Mouse (Mus musculus) brain, adult 2 months (tissue): ENCODE results near the gene Myo1h.
A peak's percentile ranks its signal among the peaks of the same experiment; 100 is the strongest.

ENCODE experiments used
- DNase-seq: peaks from one replicate; pipeline ENCODE4 v3.0.0; 2011; ENCODE audit warnings: low read depth, low spot score

Myo1h gene

DNA sequence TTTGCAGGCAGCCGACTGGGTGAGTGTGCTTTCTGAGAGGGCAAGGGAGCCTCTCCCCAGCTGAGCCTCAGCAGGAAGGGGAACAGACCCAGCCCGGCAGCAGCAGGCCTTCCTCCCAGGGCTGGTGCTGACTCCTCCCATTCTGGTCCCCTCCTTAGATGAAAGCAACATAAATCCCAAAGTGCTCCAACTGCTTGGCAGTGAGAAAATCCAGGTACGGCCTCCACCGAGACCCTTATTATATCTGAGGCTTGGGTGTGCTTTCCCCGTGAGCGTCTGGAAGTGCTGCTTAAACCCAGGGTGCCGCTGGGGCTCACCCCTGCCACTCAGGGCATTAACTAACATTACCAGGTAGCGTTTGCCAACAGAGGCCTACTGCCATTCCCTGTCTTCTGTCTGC lies 70.6 kb downstream of the Myo1h start:
- no peak for DNase-seq

DNA sequence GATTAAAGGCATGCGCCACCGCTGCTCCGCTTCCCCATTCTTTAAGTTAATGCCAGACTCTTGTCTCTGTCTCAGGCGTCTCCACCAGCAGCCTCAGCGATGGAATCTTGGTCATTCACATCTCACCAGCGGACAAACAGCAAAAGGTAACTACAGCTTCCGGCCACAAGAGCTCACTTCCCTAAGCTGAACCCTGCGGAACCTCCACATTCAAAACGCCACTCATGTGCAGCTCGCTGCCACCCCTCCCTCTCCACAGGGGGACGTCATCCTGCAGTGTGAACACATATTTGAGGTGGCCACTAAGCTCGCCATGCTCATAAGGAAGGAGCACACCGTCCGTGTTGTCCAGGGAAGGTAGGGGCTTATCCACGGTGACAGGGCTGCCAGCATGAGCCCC lies 72.0 kb downstream of the Myo1h start:
- DNase-seq = no peak

DNA sequence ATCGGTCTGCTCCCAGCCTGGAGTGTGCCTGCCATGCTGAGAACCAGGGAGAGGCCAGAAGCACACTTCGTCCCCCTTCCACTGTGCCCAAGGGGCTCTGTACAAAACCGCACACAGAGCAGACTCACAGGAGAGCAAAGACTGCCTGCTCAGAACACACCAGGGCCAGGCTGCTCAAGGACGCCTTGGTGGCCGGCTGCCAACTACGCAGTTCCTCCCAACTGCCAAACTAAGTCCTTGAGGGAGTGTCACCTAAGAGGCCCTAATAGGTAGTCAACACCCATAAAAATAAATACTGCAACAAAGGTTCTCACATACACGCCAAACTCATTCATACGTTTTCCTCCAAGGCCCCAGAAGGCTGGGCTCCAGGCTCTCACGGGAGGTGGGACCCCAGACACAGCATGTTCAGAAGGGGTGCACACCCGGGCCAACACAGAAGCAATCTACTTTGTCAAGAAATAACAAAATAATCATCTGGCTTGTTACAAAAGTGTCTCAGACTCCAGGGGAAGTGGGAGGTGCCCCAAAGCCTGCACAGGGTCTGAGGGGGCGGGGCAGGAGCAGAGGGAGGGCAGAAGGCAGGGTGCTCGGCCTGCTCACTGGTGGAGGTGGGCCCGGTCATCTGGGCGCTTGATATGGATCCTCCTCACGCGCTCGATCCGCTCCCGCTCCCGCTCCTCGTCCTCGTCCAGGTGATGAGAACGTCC lies 76.2 kb downstream of the Myo1h start:
- DNase-seq = no peak

DNA sequence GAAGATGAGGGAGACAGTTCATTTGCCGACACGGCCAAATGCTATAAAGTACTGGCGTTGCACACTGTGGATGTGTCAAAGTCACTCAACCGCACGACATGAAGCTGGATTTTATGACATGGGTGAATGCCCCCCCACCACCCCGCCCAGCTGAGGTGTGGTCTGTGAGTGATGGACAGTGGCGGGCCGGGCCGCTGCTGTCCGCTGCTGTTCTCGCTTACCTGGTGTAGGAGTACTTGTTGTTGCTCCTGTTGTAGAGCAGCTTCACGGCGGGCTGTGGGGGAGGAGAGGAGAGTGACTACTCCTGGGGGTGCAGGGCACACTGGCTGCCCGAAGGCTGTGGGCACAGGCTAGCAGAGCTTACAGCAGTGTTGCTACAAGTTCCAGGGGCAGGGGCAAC lies 79.2 kb downstream of the Myo1h start:
- no peak for DNase-seq

DNA sequence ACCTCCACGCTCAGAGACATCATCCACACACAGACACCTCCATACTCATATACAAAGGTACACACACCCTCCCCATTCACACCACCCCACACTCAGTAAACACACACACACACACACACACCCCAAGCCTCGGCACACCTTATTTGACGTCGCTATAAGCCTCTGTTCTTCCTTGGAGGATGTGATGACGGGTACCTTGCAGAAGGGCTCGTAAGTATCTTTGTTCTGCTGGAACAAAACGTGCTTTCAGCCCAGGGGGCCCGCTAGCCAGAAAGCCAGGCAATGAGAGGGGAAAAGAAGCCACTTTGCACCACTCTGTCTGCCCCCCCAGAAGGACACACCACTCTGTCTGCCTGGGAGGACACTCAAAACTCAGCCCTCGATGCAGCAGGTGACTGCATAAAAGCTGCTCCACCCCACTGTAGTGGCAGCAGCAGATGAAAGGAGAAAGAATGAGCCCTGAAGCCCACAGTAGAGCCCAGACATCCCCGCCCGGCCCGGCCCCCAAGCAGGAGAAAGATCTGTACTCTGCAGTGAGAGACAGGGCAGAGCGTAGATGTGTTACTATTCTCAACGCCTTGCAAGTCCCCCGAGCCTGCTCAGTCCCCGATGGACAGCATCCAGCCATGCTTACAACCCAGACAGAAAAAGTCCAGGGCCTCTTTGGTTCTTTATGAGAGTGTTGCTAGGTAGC lies 80.0 kb downstream of the Myo1h start:
- DNase-seq = no peak

DNA sequence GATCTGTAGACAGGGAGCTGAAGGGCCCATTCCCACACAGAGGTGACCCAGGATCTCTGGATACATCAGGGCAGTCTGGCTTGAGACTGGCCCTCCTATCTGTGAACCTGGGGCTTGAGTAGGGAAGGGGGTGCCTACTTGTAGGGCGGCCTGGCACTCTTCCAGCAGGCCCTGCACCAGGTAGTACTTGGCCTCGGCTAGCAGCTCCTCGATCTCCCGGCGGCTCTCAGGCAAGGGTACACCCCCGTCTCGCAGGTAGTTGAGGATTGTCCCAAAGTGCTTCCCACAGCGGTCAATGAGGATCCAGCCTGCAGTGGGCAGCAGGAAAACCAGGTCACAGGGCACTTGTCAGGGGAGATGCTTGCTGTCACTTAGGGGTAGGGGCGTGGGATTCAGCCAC lies 81.0 kb downstream of the Myo1h start:
- DNase-seq = no peak

DNA sequence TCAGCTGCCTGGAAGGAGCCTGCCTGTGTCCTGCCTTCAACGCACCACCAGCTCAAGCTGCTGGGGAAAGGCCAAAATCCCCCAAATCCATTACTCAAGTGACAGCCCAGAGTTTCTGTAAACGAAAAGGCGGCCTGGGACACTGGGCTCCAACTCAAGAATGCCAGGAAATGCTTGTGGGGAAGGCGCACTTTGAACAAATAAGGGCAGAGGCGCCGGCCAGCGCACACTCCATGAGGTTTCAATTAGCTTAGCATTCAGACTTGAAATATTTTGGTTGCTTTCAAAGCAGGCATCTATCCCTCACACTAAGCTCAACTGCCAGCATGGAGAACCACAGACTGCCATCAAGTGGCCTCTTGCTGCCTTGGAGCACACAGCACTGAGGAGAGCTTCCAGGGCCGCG lies 81.4 kb downstream of the Myo1h start:
- DNase-seq = no peak

DNA sequence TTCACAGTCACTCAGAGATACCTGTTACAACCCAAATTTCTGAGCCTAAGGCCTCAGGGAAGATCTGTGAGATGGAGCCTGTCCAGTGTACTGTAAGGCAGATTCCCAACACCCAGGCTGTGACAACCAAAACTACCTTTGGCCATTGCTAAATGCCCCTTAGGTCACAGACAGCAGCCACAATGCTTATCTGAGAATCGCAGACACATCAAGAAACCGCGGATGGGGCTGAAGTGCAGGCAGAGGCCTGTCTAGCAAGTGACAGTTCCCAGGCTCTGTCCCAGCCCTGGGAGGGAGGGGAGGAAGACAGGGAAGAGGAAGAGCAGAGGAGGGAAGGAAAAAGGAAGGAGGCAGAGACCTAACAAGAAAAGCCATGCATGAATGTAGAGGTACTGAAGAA lies 82.4 kb downstream of the Myo1h start:
- DNase-seq = no peak

DNA sequence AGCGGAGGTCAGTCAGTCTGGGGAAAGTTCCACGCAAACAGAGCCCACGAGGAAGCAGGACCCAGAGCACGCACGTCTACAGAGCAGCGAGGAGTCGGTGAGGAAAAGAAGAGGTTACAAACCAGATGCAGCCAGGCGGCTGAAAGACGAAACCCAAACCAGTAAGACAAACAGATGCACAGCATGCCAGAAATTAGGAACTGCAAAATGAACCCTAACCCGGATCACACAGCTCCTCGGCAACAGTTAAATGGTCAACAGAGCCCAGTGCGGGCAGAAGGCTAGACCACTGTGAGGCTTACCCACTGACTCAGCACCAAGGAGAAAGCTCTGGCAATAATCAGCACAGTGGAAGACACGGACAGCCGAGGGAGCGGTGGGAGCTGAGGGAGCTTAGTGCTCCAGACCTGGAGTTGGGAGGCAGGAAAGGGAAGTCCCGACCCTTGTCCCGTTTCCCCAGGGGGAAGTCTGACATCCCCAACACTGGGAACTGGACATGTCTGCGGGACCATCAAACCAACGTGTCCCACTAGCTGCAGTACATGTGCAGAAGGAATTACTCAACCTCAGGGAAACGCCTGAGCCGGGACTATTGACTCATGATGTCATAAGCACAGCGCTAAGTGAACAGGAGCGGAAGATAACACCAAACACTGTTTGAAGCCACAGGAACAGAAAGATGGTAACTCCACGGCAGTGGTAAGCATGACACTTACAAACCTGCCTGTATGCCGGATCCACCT lies 82.9 kb downstream of the Myo1h start:
- no peak for DNase-seq

DNA sequence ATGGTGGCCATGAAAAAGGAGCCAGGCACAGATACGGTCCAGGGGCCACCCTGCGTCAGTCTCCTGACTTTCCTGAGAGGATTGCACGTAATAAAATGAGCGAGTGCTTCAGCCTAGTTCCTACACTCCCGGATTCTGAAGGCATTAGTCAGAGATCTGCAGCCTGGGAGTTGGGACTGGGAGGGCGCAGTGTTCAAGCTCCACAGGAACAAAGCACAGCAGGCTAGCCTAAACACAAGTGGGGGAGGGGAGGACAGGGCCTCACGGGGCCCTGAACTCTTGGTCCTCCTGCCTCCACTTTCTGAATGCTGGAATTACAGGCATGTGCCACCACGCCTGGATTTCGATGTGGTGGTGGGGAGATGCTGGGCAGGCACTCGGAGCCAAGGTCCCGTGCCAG lies 83.6 kb downstream of the Myo1h start:
- DNase-seq = no peak

DNA sequence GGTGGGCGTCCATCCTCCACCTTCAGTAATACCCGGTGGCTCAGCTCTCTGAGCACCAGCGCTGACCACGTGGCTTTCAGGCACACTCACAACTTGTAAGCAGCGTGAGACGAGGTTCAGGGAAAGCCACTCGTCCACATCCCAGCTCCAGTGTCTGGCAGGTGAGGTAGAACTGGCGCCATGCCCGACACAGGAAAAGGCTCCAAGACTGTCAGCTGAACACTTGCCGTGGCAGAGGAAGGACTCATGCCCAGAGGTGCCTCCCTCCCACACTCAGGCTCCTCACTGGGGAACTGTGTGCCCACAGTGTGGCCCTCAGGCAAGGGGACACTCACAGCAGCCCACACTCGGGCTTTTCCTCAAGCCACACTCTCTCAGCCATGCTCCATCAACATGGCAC lies 84.2 kb downstream of the Myo1h start:
- DNase-seq = peak; percentile 38

DNA sequence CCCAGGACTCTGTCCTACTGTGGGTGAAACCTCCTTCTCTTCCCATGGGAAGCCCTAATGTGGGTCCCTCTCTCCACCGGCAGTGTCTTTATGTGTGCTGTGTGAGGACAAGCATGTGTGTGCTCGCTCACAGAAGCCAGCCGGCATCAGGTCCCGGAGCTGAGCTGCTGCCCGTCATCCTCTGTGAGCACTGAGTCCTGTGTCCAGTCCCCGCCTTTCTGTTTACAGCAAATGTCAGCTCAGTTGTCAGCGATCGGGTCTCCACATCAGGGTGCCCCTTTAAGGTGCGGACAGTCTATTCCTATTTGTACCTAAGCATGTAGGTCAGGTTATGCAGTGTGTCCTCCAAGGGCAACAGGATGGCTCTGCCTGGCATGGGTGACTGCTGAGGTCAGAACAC lies 84.6 kb downstream of the Myo1h start:
- no peak for DNase-seq

DNA sequence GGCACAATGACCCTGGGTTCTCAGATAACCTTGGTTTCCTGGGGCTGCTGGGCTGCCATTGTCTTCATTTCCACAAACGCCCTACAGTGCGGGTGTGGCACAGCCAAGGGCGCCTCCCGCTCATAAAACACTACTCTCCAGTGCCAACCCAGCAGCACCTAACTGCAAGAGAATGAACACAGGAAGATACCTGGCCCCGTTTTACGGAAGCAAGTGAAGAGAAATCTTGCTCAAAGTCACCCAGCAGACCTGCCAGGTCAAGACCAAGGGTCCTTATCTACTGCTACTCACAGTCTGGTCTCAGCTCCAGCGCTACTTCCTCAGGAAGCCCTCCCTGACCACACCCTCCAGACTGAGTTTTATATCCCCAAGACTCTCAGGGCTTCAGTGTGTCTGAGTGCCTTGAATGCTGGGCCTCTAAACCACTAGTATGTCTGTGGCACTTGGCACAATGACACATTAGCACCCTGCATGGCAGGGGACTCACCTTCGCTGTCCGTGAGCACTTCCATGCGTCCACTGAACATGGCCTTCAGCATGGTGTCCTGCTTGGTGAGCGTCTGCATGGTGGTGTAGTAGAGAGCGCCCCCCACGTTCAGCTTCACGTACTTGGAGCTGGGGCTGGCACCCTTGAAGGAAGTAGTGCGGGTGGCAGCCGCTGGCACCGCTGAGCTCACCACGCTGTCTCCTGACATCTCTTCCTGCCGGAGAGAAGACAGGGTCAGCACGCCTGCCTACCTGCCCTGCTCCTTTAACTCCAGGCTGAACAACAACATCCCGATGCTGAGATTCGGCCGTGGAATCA lies 85.6 kb downstream of the Myo1h start:
- no peak for DNase-seq

DNA sequence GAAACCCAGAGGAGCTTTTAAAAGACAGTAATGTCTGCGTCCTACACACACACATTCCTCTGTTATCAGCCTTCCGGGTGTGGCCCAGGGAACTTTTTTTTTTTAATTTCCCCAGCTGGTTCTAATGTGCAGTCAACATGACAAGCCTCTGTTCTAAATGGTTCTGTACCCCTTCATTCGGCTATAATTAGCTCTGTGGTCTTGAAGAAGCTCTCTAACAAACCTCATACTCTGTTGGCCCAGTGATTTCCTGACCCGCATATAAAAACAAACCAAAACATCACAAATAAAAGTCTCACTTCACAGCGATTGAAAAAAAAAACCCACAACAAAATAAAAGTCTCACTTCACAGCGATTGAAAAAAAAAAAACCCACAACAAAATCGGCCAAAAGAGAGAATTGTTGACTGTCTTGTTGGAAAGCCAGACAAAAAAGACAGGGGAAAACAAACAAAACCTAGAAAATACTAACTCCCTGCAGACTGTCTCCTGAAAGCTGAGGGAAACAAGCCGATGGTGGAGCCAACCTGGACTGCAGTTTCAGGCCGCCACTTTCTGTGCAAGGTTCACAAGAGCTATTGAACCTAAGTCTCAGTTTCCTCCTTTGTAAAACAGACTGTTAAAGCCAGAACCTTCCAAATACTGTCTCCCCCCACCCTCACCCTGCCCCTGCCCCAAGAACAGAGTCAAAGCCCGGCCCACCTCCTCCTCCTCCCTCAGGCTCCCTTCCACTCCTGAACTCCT lies 89.4 kb downstream of the Myo1h start:
- no peak for DNase-seq

DNA sequence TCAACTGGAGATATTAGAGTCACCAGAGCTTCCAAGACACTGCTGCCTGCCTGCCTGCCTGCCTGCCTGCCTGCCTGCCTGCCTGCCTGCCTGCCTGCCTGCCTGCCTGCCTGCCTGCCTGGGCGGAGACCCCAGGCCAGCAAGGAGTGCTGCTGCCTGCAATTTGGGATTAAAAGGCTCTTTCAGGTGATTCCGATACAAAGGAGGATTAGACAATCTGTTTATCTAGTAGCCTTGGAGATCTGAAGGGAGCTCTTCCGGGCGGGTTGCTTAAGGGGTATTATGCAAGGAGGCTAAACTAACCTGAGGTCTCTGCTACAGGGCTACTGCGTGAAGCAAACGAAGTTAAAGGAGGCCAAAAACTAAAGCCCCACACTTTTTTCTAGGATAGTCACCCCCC lies 90.0 kb downstream of the Myo1h start:
- no peak for DNase-seq

DNA sequence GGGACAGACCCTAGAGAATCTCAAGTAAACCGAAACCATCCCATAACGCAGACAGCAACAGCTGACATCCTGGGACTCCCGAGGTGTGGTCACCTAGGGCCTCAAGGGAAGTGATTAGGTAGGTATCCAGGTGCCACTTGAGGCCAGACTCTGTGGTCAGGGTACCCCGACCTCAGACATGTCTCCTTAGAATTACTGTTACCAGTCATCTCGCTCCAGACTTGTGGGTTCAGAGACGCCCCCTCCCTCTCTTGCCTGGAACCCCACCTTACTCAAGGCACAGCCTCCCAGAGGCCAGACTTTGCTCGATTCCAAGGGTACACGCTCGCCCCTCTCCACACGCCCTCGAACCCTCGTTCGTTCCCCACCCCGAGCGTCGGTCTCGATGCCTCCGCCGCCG lies 90.8 kb downstream of the Myo1h start:
- DNase-seq = no peak

DNA sequence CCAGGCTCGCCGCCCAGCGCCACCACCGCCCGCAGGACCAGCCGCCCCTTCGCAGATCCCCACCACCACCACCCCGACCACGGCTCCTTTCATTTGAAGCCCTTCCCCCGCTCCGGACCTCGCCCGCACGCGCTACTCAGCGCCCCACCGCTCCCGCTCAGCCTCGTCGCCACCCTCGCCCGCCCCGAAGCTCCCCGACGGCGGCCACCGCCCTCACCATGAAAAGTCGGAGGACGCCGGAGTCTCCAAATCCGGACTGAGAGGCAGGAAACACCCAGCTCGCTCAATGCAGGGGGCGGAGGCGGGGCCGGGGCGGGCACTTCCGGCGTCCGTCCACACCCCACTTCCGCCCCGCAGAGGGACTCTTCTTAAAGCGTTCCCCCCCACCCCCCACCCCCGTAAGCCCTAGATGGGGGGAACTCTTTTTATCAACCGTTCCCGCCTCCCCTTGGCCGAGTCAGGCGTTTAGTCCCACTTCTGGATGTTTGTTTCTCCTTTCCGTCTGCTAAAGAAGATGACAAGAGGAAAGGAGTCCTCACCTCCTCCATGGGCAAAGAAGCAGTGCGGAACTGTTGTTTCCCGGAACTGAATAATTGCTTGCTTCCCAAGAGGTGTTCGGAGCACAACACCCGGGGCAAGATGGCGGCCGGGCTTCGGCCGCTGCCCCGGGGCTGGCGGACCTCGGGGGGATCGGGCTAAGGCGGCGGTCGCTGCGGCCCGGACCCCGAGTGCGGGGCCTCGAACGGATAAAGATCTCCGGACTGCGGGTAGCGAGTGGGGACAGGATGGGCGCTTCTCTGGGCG lies 91.4 kb downstream of the Myo1h start, which contains the start of the genes Kctd10 and Ube3b:
Gene Kctd10 (minus strand): TSS at position 300 of the 804 bp plus-strand sequence.
Gene Ube3b (plus strand): TSS at position 399 of the 804 bp plus-strand sequence.
- DNase-seq = peak; percentile 95

DNA sequence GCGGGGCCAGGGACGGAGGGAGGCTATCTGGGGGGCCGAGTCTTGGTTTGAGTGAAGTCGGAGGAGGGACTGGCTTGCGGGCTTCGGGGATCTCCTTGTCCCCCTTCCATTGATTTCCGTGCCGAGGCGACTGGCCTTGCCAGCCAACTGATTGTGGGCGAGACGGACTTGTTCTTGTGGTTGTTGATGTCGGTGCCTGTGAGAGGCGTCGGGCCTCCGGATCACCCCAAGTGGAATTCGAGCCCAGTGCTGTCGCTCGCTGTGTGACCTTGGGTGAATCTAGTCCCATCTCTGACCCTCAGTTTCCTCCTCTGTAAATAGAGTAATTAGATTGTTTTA lies 92.0 kb downstream of the Myo1h start:
- no peak for DNase-seq

DNA sequence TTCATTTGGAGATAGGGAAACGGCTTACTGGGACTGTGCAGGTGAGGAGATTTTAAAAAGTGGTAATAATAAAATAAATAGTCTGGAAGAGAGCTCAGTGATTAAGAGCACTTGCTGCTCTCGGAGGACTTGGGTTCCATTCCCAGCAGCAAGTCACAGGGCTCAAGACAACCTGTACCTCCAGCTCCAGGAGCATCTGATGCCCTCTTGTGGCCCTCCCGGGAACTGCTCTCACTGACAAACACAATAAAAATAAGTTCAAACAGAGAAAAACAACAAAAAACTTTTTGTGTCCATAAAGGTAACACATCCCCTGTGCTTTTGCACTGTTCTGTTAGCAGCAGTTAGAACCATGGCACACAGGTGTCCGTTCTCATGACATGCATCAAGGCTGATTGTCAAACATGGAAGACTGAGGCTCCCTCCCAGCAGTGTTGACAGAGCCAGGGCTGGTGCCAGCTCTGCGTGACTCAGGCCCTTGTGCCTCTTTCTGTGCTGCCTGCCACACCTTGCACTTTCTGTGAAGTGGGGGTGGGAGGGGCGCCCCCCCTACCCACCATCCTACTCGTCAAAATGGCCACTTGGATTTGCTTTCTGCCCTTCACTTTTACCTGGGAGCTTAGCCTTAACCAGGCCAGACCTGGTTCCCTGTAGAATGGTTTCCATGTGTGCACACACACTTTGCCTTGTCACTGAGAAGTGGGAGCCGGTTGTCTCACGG lies 94.4 kb downstream of the Myo1h start:
- DNase-seq = no peak

DNA sequence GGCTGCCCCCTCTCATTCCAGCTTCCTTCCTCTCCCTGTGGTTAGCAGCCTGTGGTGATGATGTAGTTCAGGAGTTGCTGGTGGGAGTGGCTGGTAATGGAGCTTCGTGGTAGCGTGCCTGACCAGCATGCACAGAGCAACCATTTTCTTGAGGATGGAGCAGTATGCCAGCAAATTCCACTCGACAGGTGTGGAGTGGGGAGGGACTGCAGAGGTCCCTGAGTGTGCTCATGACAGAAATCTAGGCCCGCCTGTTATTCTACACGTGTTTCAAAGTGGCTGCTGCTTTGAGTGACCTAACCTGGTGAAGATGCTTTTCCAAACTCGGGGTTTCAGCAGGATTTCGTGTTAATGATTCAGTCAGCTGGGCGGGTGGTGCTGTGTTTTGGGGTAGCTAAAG lies 95.5 kb downstream of the Myo1h start:
- DNase-seq = no peak
